Mouse (Mus musculus) fibroblast of lung, adult 2 months (primary cell): ENCODE measurements around the gene Mmrn2.
"Not testable (repeated sequence)": the region's sequence is repeated elsewhere in the genome, so short reads cannot be mapped to it uniquely, and the experiment has no call there.

Experiments
- DNase-seq: peaks from one replicate; pipeline ENCODE4 v3.0.0-alpha.2; 2011; ENCODE audit warnings: low read depth

The Mmrn2 gene

GRCm38 (mm10) chr14:34403424-34403823 lies 28.2 kb downstream of the Mmrn2 start:
- no peak for DNase-seq

- DNase-seq, result no peak
Observed at GRCm38 (mm10) chr14:34410716-34411115, 35.5 kb downstream of the Mmrn2 start.

GRCm38 (mm10) chr14:34412164-34412896 lies 37.1 kb downstream of the Mmrn2 start:
- DNase-seq, result no peak

GRCm38 (mm10) chr14:34416946-34417345 lies 41.7 kb downstream of the Mmrn2 start:
- not testable (repeated sequence) for DNase-seq

GRCm38 (mm10) chr14:34417501-34417900 lies 42.2 kb downstream of the Mmrn2 start:
- DNase-seq, result no peak

- DNase-seq, result no peak
Observed at GRCm38 (mm10) chr14:34421078-34421477, 45.8 kb downstream of the Mmrn2 start.

- DNase-seq, result no peak
Observed at GRCm38 (mm10) chr14:34428274-34428673, 53.0 kb downstream of the Mmrn2 start.

- no peak for DNase-seq
Observed at GRCm38 (mm10) chr14:34429069-34429468, 53.8 kb downstream of the Mmrn2 start.

GRCm38 (mm10) chr14:34440526-34441066 lies 65.3 kb downstream of the Mmrn2 start:
- DNase-seq, result no peak

- no peak for DNase-seq
Observed at GRCm38 (mm10) chr14:34442531-34442930, 67.3 kb downstream of the Mmrn2 start.

GRCm38 (mm10) chr14:34444368-34444767 lies 69.1 kb downstream of the Mmrn2 start:
- no peak for DNase-seq

GRCm38 (mm10) chr14:34444924-34445323 lies 69.7 kb downstream of the Mmrn2 start:
- no peak for DNase-seq

- DNase-seq, result no peak
Observed at GRCm38 (mm10) chr14:34445348-34445747, 70.1 kb downstream of the Mmrn2 start.

GRCm38 (mm10) chr14:34446624-34447023 lies 71.4 kb downstream of the Mmrn2 start:
- DNase-seq, result no peak

- peak; percentile 54 for DNase-seq
Observed at GRCm38 (mm10) chr14:34447659-34448058, 72.4 kb downstream of the Mmrn2 start.

- DNase-seq, result no peak
Observed at GRCm38 (mm10) chr14:34448398-34448797, 73.1 kb downstream of the Mmrn2 start.

- DNase-seq, result no peak
Observed at GRCm38 (mm10) chr14:34449807-34450206, 74.5 kb downstream of the Mmrn2 start.

GRCm38 (mm10) chr14:34450451-34450850 lies 75.2 kb downstream of the Mmrn2 start:
- no peak for DNase-seq

GRCm38 (mm10) chr14:34451872-34452271 lies 76.6 kb downstream of the Mmrn2 start:
- DNase-seq, result no peak

- DNase-seq, result no peak
Observed at GRCm38 (mm10) chr14:34453648-34454047, 78.4 kb downstream of the Mmrn2 start.
